Mouse (Mus musculus): Measurements from ENCODE around the gene 2010111I01Rik. TPM values are rescaled to one million over a fixed set of nuclear protein-coding genes. Genes with fewer than 3 reads are reported as not detected.
A peak's percentile ranks its signal among the peaks of the same experiment; 100 is the strongest.
"Not testable (repeated sequence)": the region's sequence is repeated elsewhere in the genome, so short reads cannot be mapped to it uniquely, and the experiment has no call there.

2010111I01Rik gene
- polyA plus RNA-seq, 1 experiment: 63.6 TPM

- no peaks in the 10 kb centered on the region for H3K27me3 ChIP-seq (ENCODE audit: control insufficient read depth, insufficient read depth, low read length, poor library complexity, severe bottlenecking)
- H3K9me3 ChIP-seq (replicated peaks; ENCODE audit: control insufficient read depth, insufficient read depth, low read length, poor library complexity, severe bottlenecking): no peaks in the 10 kb centered on the region
- H3K36me3 ChIP-seq (ENCODE audit: control insufficient read depth, insufficient read depth, low read length, poor library complexity, severe bottlenecking): no peaks in the 10 kb centered on the region
- no peak overlapping the region for H3K27ac ChIP-seq (ENCODE audit: insufficient read depth, low read length)
- no peak overlapping the region for H3K9ac ChIP-seq (ENCODE audit: low read depth, poor library complexity, severe bottlenecking)
- no peak overlapping the region for H3K4me3 ChIP-seq (ENCODE audit: low read depth, low read length)
- no peaks in the 10 kb centered on the region for H3K4me1 ChIP-seq (ENCODE audit: control insufficient read depth, insufficient read depth, low read length)
- no peak for TF ChIP-seq POLR2A (IDR thresholded peaks at IDR 0.05; ENCODE audit: insufficient read depth, low read length)
- no peak for TF ChIP-seq EP300 (IDR thresholded peaks at IDR 0.05; ENCODE audit: insufficient read depth, low read depth, low read length)
- no peak for TF ChIP-seq CTCF (IDR thresholded peaks at IDR 0.05; ENCODE audit: low read depth, low read length)
Measured at GRCm38 (mm10) chr13:63232558-63232957, 267.9 kb downstream of the 2010111I01Rik start.

GRCm38 (mm10) chr13:63234520-63234919, 269.8 kb downstream of the 2010111I01Rik start:
- H3K4me1 ChIP-seq (ENCODE audit: control insufficient read depth, insufficient read depth, low read length); H3K9ac ChIP-seq (ENCODE audit: low read depth, poor library complexity, severe bottlenecking); H3K36me3 ChIP-seq (ENCODE audit: control insufficient read depth, insufficient read depth, low read length, poor library complexity, severe bottlenecking); H3K4me3 ChIP-seq (ENCODE audit: low read depth, low read length); H3K27ac ChIP-seq (ENCODE audit: insufficient read depth, low read length); H3K27me3 ChIP-seq (ENCODE audit: control insufficient read depth, insufficient read depth, low read length, poor library complexity, severe bottlenecking); H3K9me3 ChIP-seq (replicated peaks; ENCODE audit: control insufficient read depth, insufficient read depth, low read length, poor library complexity, severe bottlenecking): not testable (repeated sequence)
- TF ChIP-seq CTCF (IDR thresholded peaks at IDR 0.05; ENCODE audit: low read depth, low read length): peak; percentile 19

GRCm38 (mm10) chr13:63235551-63235950, 270.9 kb downstream of the 2010111I01Rik start:
- H3K9me3 ChIP-seq (replicated peaks; ENCODE audit: control insufficient read depth, insufficient read depth, low read length, poor library complexity, severe bottlenecking): no peaks in the 10 kb centered on the region
- no peaks in the 10 kb centered on the region for H3K36me3 ChIP-seq (ENCODE audit: control insufficient read depth, insufficient read depth, low read length, poor library complexity, severe bottlenecking)
- no peaks in the 10 kb centered on the region for H3K4me1 ChIP-seq (ENCODE audit: control insufficient read depth, insufficient read depth, low read length)
- no peak overlapping the region for H3K4me3 ChIP-seq (ENCODE audit: low read depth, low read length)
- H3K27me3 ChIP-seq (ENCODE audit: control insufficient read depth, insufficient read depth, low read length, poor library complexity, severe bottlenecking): no peaks in the 10 kb centered on the region
- TF ChIP-seq EP300 (IDR thresholded peaks at IDR 0.05; ENCODE audit: insufficient read depth, low read depth, low read length) (no peak), POLR2A (IDR thresholded peaks at IDR 0.05; ENCODE audit: insufficient read depth, low read length) (no peak), CTCF (IDR thresholded peaks at IDR 0.05; ENCODE audit: low read depth, low read length) (no peak)
- no peak overlapping the region for H3K27ac ChIP-seq (ENCODE audit: insufficient read depth, low read length)
- no peak overlapping the region for H3K9ac ChIP-seq (ENCODE audit: low read depth, poor library complexity, severe bottlenecking)

GRCm38 (mm10) chr13:63236159-63236893, 271.6 kb downstream of the 2010111I01Rik start:
- Histone ChIP-seq H3K36me3 (ENCODE audit: control insufficient read depth, insufficient read depth, low read length, poor library complexity, severe bottlenecking) (no peaks in the 10 kb centered on the region), H3K9me3 (replicated peaks; ENCODE audit: control insufficient read depth, insufficient read depth, low read length, poor library complexity, severe bottlenecking) (no peaks in the 10 kb centered on the region), H3K9ac (ENCODE audit: low read depth, poor library complexity, severe bottlenecking) (no peak overlapping the region), H3K27me3 (ENCODE audit: control insufficient read depth, insufficient read depth, low read length, poor library complexity, severe bottlenecking) (no peaks in the 10 kb centered on the region), H3K4me1 (ENCODE audit: control insufficient read depth, insufficient read depth, low read length) (no peaks in the 10 kb centered on the region), H3K27ac (ENCODE audit: insufficient read depth, low read length) (no peak overlapping the region), H3K4me3 (ENCODE audit: low read depth, low read length) (no peak overlapping the region)
- TF ChIP-seq POLR2A (IDR thresholded peaks at IDR 0.05; ENCODE audit: insufficient read depth, low read length) (no peak), CTCF (IDR thresholded peaks at IDR 0.05; ENCODE audit: low read depth, low read length) (no peak), EP300 (IDR thresholded peaks at IDR 0.05; ENCODE audit: insufficient read depth, low read depth, low read length) (no peak)

GRCm38 (mm10) chr13:63238045-63238444, 273.4 kb downstream of the 2010111I01Rik start:
- Histone ChIP-seq H3K36me3 (ENCODE audit: control insufficient read depth, insufficient read depth, low read length, poor library complexity, severe bottlenecking) (no peaks in the 10 kb centered on the region), H3K4me1 (ENCODE audit: control insufficient read depth, insufficient read depth, low read length) (no peaks in the 10 kb centered on the region), H3K9ac (ENCODE audit: low read depth, poor library complexity, severe bottlenecking) (no peak overlapping the region), H3K27me3 (ENCODE audit: control insufficient read depth, insufficient read depth, low read length, poor library complexity, severe bottlenecking) (no peaks in the 10 kb centered on the region), H3K9me3 (replicated peaks; ENCODE audit: control insufficient read depth, insufficient read depth, low read length, poor library complexity, severe bottlenecking) (no peaks in the 10 kb centered on the region), H3K27ac (ENCODE audit: insufficient read depth, low read length) (no peak overlapping the region), H3K4me3 (ENCODE audit: low read depth, low read length) (no peak overlapping the region)
- TF ChIP-seq POLR2A (IDR thresholded peaks at IDR 0.05; ENCODE audit: insufficient read depth, low read length): no peak
- no peak for TF ChIP-seq CTCF (IDR thresholded peaks at IDR 0.05; ENCODE audit: low read depth, low read length)
- TF ChIP-seq EP300 (IDR thresholded peaks at IDR 0.05; ENCODE audit: insufficient read depth, low read depth, low read length): no peak

GRCm38 (mm10) chr13:63239301-63239804, 274.7 kb downstream of the 2010111I01Rik start:
- H3K9ac ChIP-seq (ENCODE audit: low read depth, poor library complexity, severe bottlenecking): peak overlapping the region; percentile 53
- no peak overlapping the region for H3K27ac ChIP-seq (ENCODE audit: insufficient read depth, low read length)
- peaks cover 5% of the 10 kb centered on the region for H3K9me3 ChIP-seq (replicated peaks; ENCODE audit: control insufficient read depth, insufficient read depth, low read length, poor library complexity, severe bottlenecking)
- H3K36me3 ChIP-seq (ENCODE audit: control insufficient read depth, insufficient read depth, low read length, poor library complexity, severe bottlenecking): 0 out of 2 replicates have a peak, but pooled peaks cover under 1% of the 10 kb centered on the region
- TF ChIP-seq CTCF (IDR thresholded peaks at IDR 0.05; ENCODE audit: low read depth, low read length): no peak
- TF ChIP-seq EP300 (IDR thresholded peaks at IDR 0.05; ENCODE audit: insufficient read depth, low read depth, low read length): no peak
- TF ChIP-seq POLR2A (IDR thresholded peaks at IDR 0.05; ENCODE audit: insufficient read depth, low read length): no peak
- H3K27me3 ChIP-seq (ENCODE audit: control insufficient read depth, insufficient read depth, low read length, poor library complexity, severe bottlenecking): no peaks in the 10 kb centered on the region
- H3K4me1 ChIP-seq (ENCODE audit: control insufficient read depth, insufficient read depth, low read length): no peaks in the 10 kb centered on the region
- H3K4me3 ChIP-seq (ENCODE audit: low read depth, low read length): peak overlapping the region; percentile 58
